Mouse (Mus musculus): ENCODE results near the gene Rsrc1. TPM values are rescaled to one million over a fixed set of nuclear protein-coding genes. Genes with fewer than 3 reads are reported as not detected.

The Rsrc1 gene
- polyA plus RNA-seq, 1 experiment from 2014 or later, result 22.9 TPM

Other genes starting within 250 kb of the Rsrc1 start
- 3.6 and 4.4 TPM in 2 replicates for gene Shox2, start 381 bp downstream of the Rsrc1 start, polyA plus RNA-seq (2015; fragmentation: Nextera tagmentation; extraction: Ambion mirVana)